Mouse (Mus musculus): ENCODE measurements at regions not wholly inside any gene's neighbourhood (a gene's known extent, or its start where the extent isn't known, plus 50 kb on each side); places are given as distances from the start of the nearest gene placed in this dataset.

GRCm38 (mm10) chr10:60920621-60921020 is 89.2 kb upstream of the Unc5b start:
- Histone ChIP-seq H3K36me3 (no peaks in the 10 kb centered on the region), H3K9ac (no peak overlapping the region), H3K4me1 (peaks cover 6% of the 10 kb centered on the region; the same call in 1 of the 2 replicates), H3K4me3 (no peak overlapping the region), H3K4me2 (no peak overlapping the region), H3K27ac (no peak overlapping the region), H3K9me3 (no peaks in the 10 kb centered on the region), H3K27me3 (no peaks in the 10 kb centered on the region)
- 83% methylated on average over 1 of the region's 1 CpGs for WGBS
- no peak for ATAC-seq (ENCODE audit: insufficient number of reproducible peaks, insufficient read depth, low FRiP score, low TSS enrichment, low read depth)

DNA sequence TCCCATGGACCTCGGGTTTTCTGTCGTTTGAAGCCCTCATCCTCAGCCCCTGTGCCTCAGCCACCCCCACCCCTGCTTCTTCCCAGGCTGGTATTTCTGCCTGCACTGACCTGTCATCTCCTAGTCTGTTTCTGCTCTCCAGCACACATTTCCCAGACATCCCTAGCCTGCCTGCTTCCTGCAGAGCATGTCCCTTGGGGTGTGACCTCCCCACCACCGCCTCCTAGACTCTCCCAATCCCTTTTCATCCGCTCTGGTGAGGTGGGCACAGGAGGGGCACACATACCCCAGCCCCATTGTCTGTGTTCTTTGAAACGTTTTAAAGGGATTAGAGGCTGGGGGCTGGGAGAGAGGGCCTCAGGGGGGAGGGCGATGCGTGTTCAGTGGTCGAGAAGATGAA is 86.6 kb upstream of the Unc5b start:
- WGBS: 8% methylated on average over 8 of the region's 8 CpGs
- Histone ChIP-seq H3K9me3 (no peaks in the 10 kb centered on the region), H3K27me3 (no peaks in the 10 kb centered on the region), H3K27ac (no peak overlapping the region), H3K4me2 (no peak overlapping the region), H3K36me3 (no peaks in the 10 kb centered on the region), H3K4me3 (no peak overlapping the region), H3K9ac (no peak overlapping the region), H3K4me1 (peaks cover 6% of the 10 kb centered on the region; the same call in 1 of the 2 replicates)
- ATAC-seq (ENCODE audit: insufficient number of reproducible peaks, insufficient read depth, low FRiP score, low TSS enrichment, low read depth): no peak

DNA sequence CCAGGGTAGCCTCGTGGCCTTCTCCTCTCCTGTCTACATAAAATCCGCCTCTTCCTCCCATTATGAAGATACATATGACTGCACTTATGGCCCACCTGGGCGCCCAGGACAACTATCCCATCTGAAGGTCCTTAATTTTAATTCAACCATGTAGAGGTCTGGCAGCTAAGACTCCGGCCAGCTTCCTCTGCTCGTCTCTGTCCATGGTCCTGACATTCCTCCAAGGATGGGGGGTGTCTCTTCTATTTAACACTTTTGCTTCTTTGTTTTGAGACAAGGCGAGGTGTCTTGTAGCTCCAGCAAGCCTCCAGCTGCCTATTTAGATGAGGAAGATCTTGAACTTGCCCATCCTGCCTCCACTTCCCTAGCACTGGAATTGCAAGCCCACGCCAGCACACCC is 83.0 kb upstream of the Unc5b start:
- Histone ChIP-seq H3K27me3 (no peaks in the 10 kb centered on the region), H3K4me1 (peaks cover 6% of the 10 kb centered on the region; the same call in 1 of the 2 replicates), H3K36me3 (no peaks in the 10 kb centered on the region), H3K27ac (no peak overlapping the region), H3K9me3 (no peaks in the 10 kb centered on the region), H3K4me3 (no peak overlapping the region), H3K9ac (no peak overlapping the region), H3K4me2 (no peak overlapping the region)
- ATAC-seq (ENCODE audit: insufficient number of reproducible peaks, insufficient read depth, low FRiP score, low TSS enrichment, low read depth): no peak
- 24% methylated on average over 7 of the region's 7 CpGs for WGBS

- Histone ChIP-seq H3K27ac (no peak overlapping the region), H3K27me3 (no peaks in the 10 kb centered on the region), H3K4me3 (no peak overlapping the region), H3K4me2 (no peak overlapping the region), H3K9ac (no peak overlapping the region), H3K9me3 (no peaks in the 10 kb centered on the region), H3K4me1 (peaks cover 6% of the 10 kb centered on the region; the same call in 1 of the 2 replicates), H3K36me3 (no peaks in the 10 kb centered on the region)
- WGBS: 79% methylated on average over 11 of the region's 11 CpGs
- no peak for ATAC-seq (ENCODE audit: insufficient number of reproducible peaks, insufficient read depth, low FRiP score, low TSS enrichment, low read depth)
Measured at GRCm38 (mm10) chr10:60913456-60913900, 82.1 kb upstream of the Unc5b start.

- Histone ChIP-seq H3K9ac (no peak overlapping the region), H3K4me1 (no peaks in the 10 kb centered on the region), H3K4me2 (no peak overlapping the region), H3K9me3 (0 out of 2 replicates have a peak, but pooled peaks cover 4% of the 10 kb centered on the region), H3K27ac (no peak overlapping the region), H3K4me3 (no peak overlapping the region), H3K27me3 (no peaks in the 10 kb centered on the region), H3K36me3 (no peaks in the 10 kb centered on the region)
- no peak for ATAC-seq (ENCODE audit: insufficient number of reproducible peaks, insufficient read depth, low FRiP score, low TSS enrichment, low read depth)
- 91% methylated on average over 7 of the region's 7 CpGs for WGBS
Measured at GRCm38 (mm10) chr10:60904351-60904750, 73.0 kb upstream of the Unc5b start.

DNA sequence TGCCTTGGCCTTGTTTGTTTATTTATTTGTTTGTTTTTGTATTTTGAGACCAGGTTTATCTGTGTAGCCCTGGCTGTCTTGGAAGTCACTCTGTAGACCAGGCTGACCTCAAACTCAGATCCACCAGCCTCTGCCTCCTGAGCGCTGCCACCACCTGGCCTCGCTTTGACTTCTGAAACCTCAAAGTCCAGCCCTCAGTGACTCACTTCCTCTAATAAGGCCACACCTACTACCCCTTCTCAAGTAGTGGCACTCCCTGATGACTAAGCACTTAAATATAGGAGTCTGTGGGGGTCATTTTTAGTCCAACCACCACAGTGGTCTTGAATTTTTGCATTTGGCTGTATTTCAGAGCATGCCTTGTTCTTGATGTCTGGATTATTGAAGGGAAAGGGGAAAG is 69.6 kb upstream of the Unc5b start:
- H3K4me1 ChIP-seq: no peaks in the 10 kb centered on the region
- H3K27me3 ChIP-seq: no peaks in the 10 kb centered on the region
- no peak overlapping the region for H3K4me3 ChIP-seq
- H3K4me2 ChIP-seq: no peak overlapping the region
- no peaks in the 10 kb centered on the region for H3K36me3 ChIP-seq
- H3K27ac ChIP-seq: no peak overlapping the region
- no peak for ATAC-seq (ENCODE audit: insufficient number of reproducible peaks, insufficient read depth, low FRiP score, low TSS enrichment, low read depth)
- H3K9ac ChIP-seq: no peak overlapping the region
- 89% methylated on average over 2 of the region's 2 CpGs for WGBS
- no peaks in the 10 kb centered on the region for H3K9me3 ChIP-seq

- H3K9ac ChIP-seq: no peak overlapping the region
- no peak overlapping the region for H3K4me3 ChIP-seq
- WGBS: 40% methylated on average over 4 of the region's 4 CpGs
- no peaks in the 10 kb centered on the region for H3K27me3 ChIP-seq
- ATAC-seq (ENCODE audit: insufficient number of reproducible peaks, insufficient read depth, low FRiP score, low TSS enrichment, low read depth): no peak
- H3K36me3 ChIP-seq: no peaks in the 10 kb centered on the region
- H3K4me1 ChIP-seq: peaks cover 28% of the 10 kb centered on the region
- H3K9me3 ChIP-seq: no peaks in the 10 kb centered on the region
- no peak overlapping the region for H3K4me2 ChIP-seq
- no peak overlapping the region for H3K27ac ChIP-seq
Measured at GRCm38 (mm10) chr10:60893810-60894147, 62.4 kb upstream of the Unc5b start.

GRCm38 (mm10) chr10:60893130-60893809 is 61.9 kb upstream of the Unc5b start:
- ATAC-seq (ENCODE audit: insufficient number of reproducible peaks, insufficient read depth, low FRiP score, low TSS enrichment, low read depth): no peak
- Histone ChIP-seq H3K27me3 (no peaks in the 10 kb centered on the region), H3K9ac (no peak overlapping the region), H3K36me3 (no peaks in the 10 kb centered on the region), H3K4me1 (peaks cover 28% of the 10 kb centered on the region), H3K9me3 (no peaks in the 10 kb centered on the region), H3K27ac (no peak overlapping the region), H3K4me3 (no peak overlapping the region), H3K4me2 (no peak overlapping the region)
- 64% methylated on average over 22 of the region's 22 CpGs for WGBS

DNA sequence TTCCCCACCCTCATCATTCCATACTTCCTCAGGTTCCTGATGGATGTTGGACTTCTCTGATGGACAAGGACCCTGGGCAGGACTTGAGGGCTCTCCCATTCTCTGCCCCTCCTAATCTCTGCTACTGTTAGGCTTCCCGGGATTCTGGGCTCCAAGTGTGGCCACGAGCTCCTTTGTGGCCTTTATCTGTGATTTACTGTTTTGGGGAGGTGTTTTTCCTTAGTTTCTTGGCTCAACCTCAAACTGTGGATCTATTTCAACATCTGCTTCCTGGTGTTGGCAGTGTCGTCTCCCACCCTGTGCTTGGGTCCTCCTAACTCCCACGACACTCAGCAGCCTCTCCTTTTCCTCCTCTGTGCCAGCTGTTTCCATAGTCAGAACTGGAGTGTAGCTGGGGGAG is 61.3 kb upstream of the Unc5b start:
- Histone ChIP-seq H3K36me3 (no peaks in the 10 kb centered on the region), H3K9me3 (no peaks in the 10 kb centered on the region), H3K4me1 (peaks cover 28% of the 10 kb centered on the region), H3K27ac (no peak overlapping the region), H3K9ac (no peak overlapping the region), H3K4me3 (no peak overlapping the region), H3K4me2 (no peak overlapping the region), H3K27me3 (no peaks in the 10 kb centered on the region)
- ATAC-seq (ENCODE audit: insufficient number of reproducible peaks, insufficient read depth, low FRiP score, low TSS enrichment, low read depth): no peak
- WGBS: 48% methylated on average over 4 of the region's 4 CpGs

- Histone ChIP-seq H3K9me3 (no peaks in the 10 kb centered on the region), H3K9ac (no peak overlapping the region), H3K36me3 (no peaks in the 10 kb centered on the region), H3K27me3 (no peaks in the 10 kb centered on the region), H3K4me2 (no peak overlapping the region), H3K27ac (no peak overlapping the region), H3K4me3 (no peak overlapping the region), H3K4me1 (peaks cover 28% of the 10 kb centered on the region)
- 77% methylated on average over 13 of the region's 13 CpGs for WGBS
- ATAC-seq (ENCODE audit: insufficient number of reproducible peaks, insufficient read depth, low FRiP score, low TSS enrichment, low read depth): no peak
Measured at GRCm38 (mm10) chr10:60891476-60892170, 60.2 kb upstream of the Unc5b start.

DNA sequence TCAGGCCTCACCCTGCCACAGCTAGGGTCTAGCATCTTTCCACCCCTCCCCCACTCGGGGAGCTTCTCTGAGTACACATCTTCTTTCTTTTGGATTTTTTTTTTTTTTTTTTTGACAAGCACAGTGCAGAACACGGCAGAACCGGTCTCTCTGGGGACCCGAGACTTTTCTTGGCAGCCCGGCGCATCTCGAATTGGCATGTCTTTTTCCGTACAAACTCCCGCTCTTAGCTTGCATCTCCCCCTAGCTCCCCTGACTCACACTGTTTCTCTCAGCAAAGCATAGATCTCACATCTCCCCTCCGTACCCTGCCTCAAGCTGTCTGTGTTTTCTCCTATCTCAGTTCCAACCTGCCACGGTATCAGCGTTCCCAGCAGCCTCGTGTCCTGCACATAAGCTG is 58.4 kb upstream of the Unc5b start:
- ATAC-seq (ENCODE audit: insufficient number of reproducible peaks, insufficient read depth, low FRiP score, low TSS enrichment, low read depth): no peak
- no peaks in the 10 kb centered on the region for H3K9me3 ChIP-seq
- no peak overlapping the region for H3K27ac ChIP-seq
- H3K4me3 ChIP-seq: no peak overlapping the region
- H3K36me3 ChIP-seq: no peaks in the 10 kb centered on the region
- 75% methylated on average over 13 of the region's 13 CpGs for WGBS
- H3K27me3 ChIP-seq: no peaks in the 10 kb centered on the region
- H3K4me1 ChIP-seq: peaks cover 31% of the 10 kb centered on the region; the same call in 1 of the 2 replicates
- H3K9ac ChIP-seq: no peak overlapping the region
- no peak overlapping the region for H3K4me2 ChIP-seq

- Histone ChIP-seq H3K4me3 (no peak overlapping the region), H3K9ac (no peak overlapping the region), H3K27me3 (no peaks in the 10 kb centered on the region), H3K36me3 (no peaks in the 10 kb centered on the region), H3K4me2 (no peak overlapping the region), H3K9me3 (no peaks in the 10 kb centered on the region), H3K4me1 (peaks cover 22% of the 10 kb centered on the region; the same call in 1 of the 2 replicates), H3K27ac (no peak overlapping the region)
- no peak for ATAC-seq (ENCODE audit: insufficient number of reproducible peaks, insufficient read depth, low FRiP score, low TSS enrichment, low read depth)
- WGBS: 47% methylated on average over 7 of the region's 7 CpGs
Measured at GRCm38 (mm10) chr10:60888541-60888940, 57.2 kb upstream of the Unc5b start.
